Mouse (Mus musculus): Measurements from ENCODE around the gene Tollip. TPM values are rescaled to one million over a fixed set of nuclear protein-coding genes. Genes with fewer than 3 reads are reported as not detected.

Gene Tollip
- polyA plus RNA-seq, 1 experiment from 2014 or later: 56.4 TPM

- no peaks in the 10 kb centered on the region; the same call in 1 of the 2 replicates for H3K27me3 ChIP-seq (ENCODE audit: control insufficient read depth, insufficient read depth, low read length)
- no peak for DNase-seq (ENCODE audit: low spot score, missing footprints)
- H3K4me2 ChIP-seq: no peak overlapping the region
- no peak overlapping the region for H3K9ac ChIP-seq (ENCODE audit: low read length)
- no peaks in the 10 kb centered on the region for H3K9me3 ChIP-seq (ENCODE audit: control insufficient read depth, low read length)
- H3K36me3 ChIP-seq (ENCODE audit: control insufficient read depth, insufficient read depth, low read length): no peaks in the 10 kb centered on the region
- 83% methylated on average over 6 of the region's 6 CpGs for WGBS
- H3K4me1 ChIP-seq (ENCODE audit: control insufficient read depth, insufficient read depth, low read length): no peaks in the 10 kb centered on the region
- H3K4me3 ChIP-seq (ENCODE audit: low read depth, low read length): no peak overlapping the region
- ATAC-seq (ENCODE audit: low FRiP score): no peak
- H3K27ac ChIP-seq (ENCODE audit: low read depth, low read length): no peak overlapping the region
Observed at GRCm38 (mm10) chr7:141908591-141908990, 9.7 kb downstream of the Tollip start.

- DNase-seq (ENCODE audit: low spot score, missing footprints) (no peak), ATAC-seq (ENCODE audit: low FRiP score) (0 out of 2 replicates have a peak, but pooled peaks have one; percentile 20)
- peak overlapping the region; percentile 72 for H3K9ac ChIP-seq (ENCODE audit: low read length)
- peaks cover 14% of the 10 kb centered on the region for H3K4me1 ChIP-seq (ENCODE audit: control insufficient read depth, insufficient read depth, low read length)
- 68% methylated on average over 4 of the region's 4 CpGs for WGBS
- no peaks in the 10 kb centered on the region; the same call in 1 of the 2 replicates for H3K27me3 ChIP-seq (ENCODE audit: control insufficient read depth, insufficient read depth, low read length)
- H3K27ac ChIP-seq (ENCODE audit: low read depth, low read length): no peak overlapping the region
- H3K4me2 ChIP-seq: peak overlapping the region; percentile 53
- peak overlapping the region; percentile 34 for H3K4me3 ChIP-seq (ENCODE audit: low read depth, low read length)
- no peaks in the 10 kb centered on the region for H3K36me3 ChIP-seq (ENCODE audit: control insufficient read depth, insufficient read depth, low read length)
- H3K9me3 ChIP-seq (ENCODE audit: control insufficient read depth, low read length): no peaks in the 10 kb centered on the region
Observed at GRCm38 (mm10) chr7:141902791-141903190, 15.5 kb downstream of the Tollip start.

- no peaks in the 10 kb centered on the region for H3K36me3 ChIP-seq (ENCODE audit: control insufficient read depth, insufficient read depth, low read length)
- DNase-seq (ENCODE audit: low spot score, missing footprints) (peak; percentile 100), ATAC-seq (ENCODE audit: low FRiP score) (peak; percentile 96)
- WGBS: under 1% methylated on average over 35 of the region's 44 CpGs
- H3K27ac ChIP-seq (ENCODE audit: low read depth, low read length): peak overlapping the region; percentile 42; the same call in 1 of the 2 replicates
- no peaks in the 10 kb centered on the region for H3K9me3 ChIP-seq (ENCODE audit: control insufficient read depth, low read length)
- H3K27me3 ChIP-seq (ENCODE audit: control insufficient read depth, insufficient read depth, low read length): no peaks in the 10 kb centered on the region; the same call in 1 of the 2 replicates
- peak overlapping the region; percentile 83 for H3K4me3 ChIP-seq (ENCODE audit: low read depth, low read length)
- peak overlapping the region; percentile 94 for H3K9ac ChIP-seq (ENCODE audit: low read length)
- peak overlapping the region; percentile 88 for H3K4me2 ChIP-seq
- peaks cover 14% of the 10 kb centered on the region for H3K4me1 ChIP-seq (ENCODE audit: control insufficient read depth, insufficient read depth, low read length)
Observed at GRCm38 (mm10) chr7:141902269-141902729, 16.0 kb downstream of the Tollip start.

GRCm38 (mm10) chr7:141901825-141902224, 16.5 kb downstream of the Tollip start:
- peak overlapping the region; percentile 42; the same call in 1 of the 2 replicates for H3K27ac ChIP-seq (ENCODE audit: low read depth, low read length)
- ATAC-seq (ENCODE audit: low FRiP score): no peak; the same call in 1 of the 2 replicates
- peak overlapping the region; percentile 83 for H3K4me3 ChIP-seq (ENCODE audit: low read depth, low read length)
- DNase-seq (ENCODE audit: low spot score, missing footprints): no peak
- H3K4me2 ChIP-seq: peak overlapping the region; percentile 88
- H3K27me3 ChIP-seq (ENCODE audit: control insufficient read depth, insufficient read depth, low read length): no peaks in the 10 kb centered on the region; the same call in 1 of the 2 replicates
- H3K9ac ChIP-seq (ENCODE audit: low read length): peak overlapping the region; percentile 94
- no peaks in the 10 kb centered on the region for H3K36me3 ChIP-seq (ENCODE audit: control insufficient read depth, insufficient read depth, low read length)
- under 1% methylated on average over 16 of the region's 16 CpGs for WGBS
- no peaks in the 10 kb centered on the region for H3K9me3 ChIP-seq (ENCODE audit: control insufficient read depth, low read length)
- H3K4me1 ChIP-seq (ENCODE audit: control insufficient read depth, insufficient read depth, low read length): peaks cover 14% of the 10 kb centered on the region

GRCm38 (mm10) chr7:141892151-141892550, 26.2 kb downstream of the Tollip start:
- Histone ChIP-seq H3K9ac (ENCODE audit: low read length) (no peak overlapping the region), H3K27ac (ENCODE audit: low read depth, low read length) (no peak overlapping the region), H3K36me3 (ENCODE audit: control insufficient read depth, insufficient read depth, low read length) (peaks cover 17% of the 10 kb centered on the region), H3K9me3 (ENCODE audit: control insufficient read depth, low read length) (no peaks in the 10 kb centered on the region), H3K4me3 (ENCODE audit: low read depth, low read length) (no peak overlapping the region), H3K27me3 (ENCODE audit: control insufficient read depth, insufficient read depth, low read length) (no peaks in the 10 kb centered on the region), H3K4me2 (no peak overlapping the region), H3K4me1 (ENCODE audit: control insufficient read depth, insufficient read depth, low read length) (no peaks in the 10 kb centered on the region)
- DNase-seq (ENCODE audit: low spot score, missing footprints) (no peak), ATAC-seq (ENCODE audit: low FRiP score) (no peak)
- WGBS: 94% methylated on average over 7 of the region's 7 CpGs

GRCm38 (mm10) chr7:141878813-141879212, 39.5 kb downstream of the Tollip start:
- no peaks in the 10 kb centered on the region for H3K27me3 ChIP-seq (ENCODE audit: control insufficient read depth, insufficient read depth, low read length)
- 89% methylated on average over 2 of the region's 2 CpGs for WGBS
- H3K36me3 ChIP-seq (ENCODE audit: control insufficient read depth, insufficient read depth, low read length): peaks cover 4% of the 10 kb centered on the region; the same call in 1 of the 2 replicates
- no peak overlapping the region for H3K4me3 ChIP-seq (ENCODE audit: low read depth, low read length)
- ATAC-seq (ENCODE audit: low FRiP score): no peak
- no peak overlapping the region for H3K9ac ChIP-seq (ENCODE audit: low read length)
- peak; percentile 19 for DNase-seq (ENCODE audit: low spot score, missing footprints)
- H3K9me3 ChIP-seq (ENCODE audit: control insufficient read depth, low read length): no peaks in the 10 kb centered on the region
- no peak overlapping the region for H3K4me2 ChIP-seq
- H3K4me1 ChIP-seq (ENCODE audit: control insufficient read depth, insufficient read depth, low read length): no peaks in the 10 kb centered on the region
- no peak overlapping the region for H3K27ac ChIP-seq (ENCODE audit: low read depth, low read length)

- peaks cover 2% of the 10 kb centered on the region; the same call in 1 of the 2 replicates for H3K36me3 ChIP-seq (ENCODE audit: control insufficient read depth, insufficient read depth, low read length)
- H3K4me1 ChIP-seq (ENCODE audit: control insufficient read depth, insufficient read depth, low read length): no peaks in the 10 kb centered on the region
- H3K4me2 ChIP-seq: no peak overlapping the region
- no peaks in the 10 kb centered on the region for H3K9me3 ChIP-seq (ENCODE audit: control insufficient read depth, low read length)
- H3K9ac ChIP-seq (ENCODE audit: low read length): no peak overlapping the region
- H3K27ac ChIP-seq (ENCODE audit: low read depth, low read length): no peak overlapping the region
- ATAC-seq (ENCODE audit: low FRiP score) (no peak), DNase-seq (ENCODE audit: low spot score, missing footprints) (peak; percentile 37)
- no peaks in the 10 kb centered on the region for H3K27me3 ChIP-seq (ENCODE audit: control insufficient read depth, insufficient read depth, low read length)
- WGBS: 94% methylated on average over 5 of the region's 5 CpGs
- H3K4me3 ChIP-seq (ENCODE audit: low read depth, low read length): no peak overlapping the region
Observed at GRCm38 (mm10) chr7:141874891-141875290, 43.4 kb downstream of the Tollip start.

GRCm38 (mm10) chr7:141870553-141870952, 47.8 kb downstream of the Tollip start:
- Histone ChIP-seq H3K9ac (ENCODE audit: low read length) (no peak overlapping the region), H3K27me3 (ENCODE audit: control insufficient read depth, insufficient read depth, low read length) (no peaks in the 10 kb centered on the region), H3K4me1 (ENCODE audit: control insufficient read depth, insufficient read depth, low read length) (no peaks in the 10 kb centered on the region), H3K4me3 (ENCODE audit: low read depth, low read length) (no peak overlapping the region), H3K4me2 (no peak overlapping the region), H3K9me3 (ENCODE audit: control insufficient read depth, low read length) (no peaks in the 10 kb centered on the region), H3K36me3 (ENCODE audit: control insufficient read depth, insufficient read depth, low read length) (peaks cover 2% of the 10 kb centered on the region; the same call in 1 of the 2 replicates), H3K27ac (ENCODE audit: low read depth, low read length) (no peak overlapping the region)
- ATAC-seq (ENCODE audit: low FRiP score) (no peak), DNase-seq (ENCODE audit: low spot score, missing footprints) (no peak)
- 83% methylated on average over 5 of the region's 5 CpGs for WGBS

GRCm38 (mm10) chr7:141869644-141870043, 48.7 kb downstream of the Tollip start:
- no peak overlapping the region for H3K4me3 ChIP-seq (ENCODE audit: low read depth, low read length)
- no peaks in the 10 kb centered on the region for H3K9me3 ChIP-seq (ENCODE audit: control insufficient read depth, low read length)
- 78% methylated on average over 5 of the region's 5 CpGs for WGBS
- no peak overlapping the region for H3K9ac ChIP-seq (ENCODE audit: low read length)
- DNase-seq (ENCODE audit: low spot score, missing footprints) (no peak), ATAC-seq (ENCODE audit: low FRiP score) (no peak)
- no peak overlapping the region for H3K27ac ChIP-seq (ENCODE audit: low read depth, low read length)
- H3K27me3 ChIP-seq (ENCODE audit: control insufficient read depth, insufficient read depth, low read length): no peaks in the 10 kb centered on the region
- no peak overlapping the region for H3K4me2 ChIP-seq
- H3K36me3 ChIP-seq (ENCODE audit: control insufficient read depth, insufficient read depth, low read length): peaks cover 2% of the 10 kb centered on the region; the same call in 1 of the 2 replicates
- no peaks in the 10 kb centered on the region for H3K4me1 ChIP-seq (ENCODE audit: control insufficient read depth, insufficient read depth, low read length)
